ENCODE assay signal across 9 mouse cellular contexts in genomic region chr7:101503351-101503750, GRCm38 (mm10).
DNase-seq lines count a peak whose midpoint lies in the region; ATAC-seq lines count a peak whose summit lies in the region.
"Had no signal": no experiment of that assay in that cellular context is flagged by ENCODE, and none has a peak within 500 bp of the region (broad histone marks: within the 10 kb centered on the region; RNA-seq: fewer than 3 reads in every experiment).

No protein-coding gene starts in this region.

- H3K36me3 ChIP-seq in intestine, embryonic 14.5 days (ENCODE audit: control insufficient read depth, insufficient read depth, low read length) = no peaks in the 10 kb centered on the region
- no peaks in the 10 kb centered on the region for H3K36me3 ChIP-seq in intestine, embryonic 16.5 days (ENCODE audit: control insufficient read depth, insufficient read depth, low read length)
- H3K36me3 ChIP-seq in neural tube, embryonic 11.5 days (ENCODE audit: control insufficient read depth, insufficient read depth, low read length) = no peaks in the 10 kb centered on the region
- H3K36me3 ChIP-seq: lung, embryonic 15.5 days had no signal

- intact Hi-C loops in heart, postnatal 10 days (cut with DNase I) = loop anchor here (1.0 to 2.0 kb wide), 2 partner anchors 37 to 53 kb away; no protein-coding TSS in a partner anchor

- no peak overlapping the region for H3K9ac ChIP-seq in intestine, embryonic 14.5 days (ENCODE audit: low read length)
- H3K9ac ChIP-seq in intestine, embryonic 16.5 days (ENCODE audit: low read depth, low read length) = no peak overlapping the region
- H3K9ac ChIP-seq in neural tube, embryonic 11.5 days (ENCODE audit: low read length) = no peak overlapping the region
- H3K9ac ChIP-seq: lung, embryonic 15.5 days had no signal

- 23% methylated on average over 8 of the region's 8 CpGs for WGBS in intestine, embryonic 14.5 days
- 24% methylated on average over 8 of the region's 8 CpGs for WGBS in intestine, embryonic 16.5 days
- 28% methylated on average over 8 of the region's 8 CpGs for WGBS in neural tube, embryonic 11.5 days

- H3K9me3 ChIP-seq in intestine, embryonic 14.5 days (ENCODE audit: control insufficient read depth, low read length) = no peaks in the 10 kb centered on the region
- H3K9me3 ChIP-seq in intestine, embryonic 16.5 days (ENCODE audit: control insufficient read depth, low read length) = no peaks in the 10 kb centered on the region
- no peaks in the 10 kb centered on the region for H3K9me3 ChIP-seq in neural tube, embryonic 11.5 days (ENCODE audit: control insufficient read depth, low read length)
- H3K9me3 ChIP-seq: lung, embryonic 15.5 days had no signal

- ATAC-seq in intestine, embryonic 14.5 days (replicated peaks; ENCODE audit: low FRiP score, low TSS enrichment, low read depth) = 0 out of 2 replicates have a peak, but pooled peaks have one; percentile 48
- ATAC-seq in intestine, embryonic 16.5 days = no peak
- no peak for ATAC-seq in neural tube, embryonic 11.5 days (ENCODE audit: insufficient read depth, low FRiP score, low TSS enrichment)

- no peaks in the 10 kb centered on the region for H3K4me1 ChIP-seq in intestine, embryonic 14.5 days (replicated peaks; ENCODE audit: control insufficient read depth, insufficient read depth, low read length)
- H3K4me1 ChIP-seq in intestine, embryonic 16.5 days (ENCODE audit: control insufficient read depth, insufficient read depth, low read length) = peaks cover 11% of the 10 kb centered on the region; the same call in 1 of the 2 replicates
- no peaks in the 10 kb centered on the region for H3K4me1 ChIP-seq in neural tube, embryonic 11.5 days (ENCODE audit: control insufficient read depth, insufficient read depth, low read length)

- H3K4me3 ChIP-seq in intestine, embryonic 14.5 days (ENCODE audit: low read depth, low read length) = no peak overlapping the region
- H3K4me3 ChIP-seq in intestine, embryonic 16.5 days (ENCODE audit: low read length) = no peak overlapping the region
- H3K4me3 ChIP-seq in neural tube, embryonic 11.5 days (ENCODE audit: low read depth, low read length) = no peak overlapping the region
- H3K4me3 ChIP-seq: lung, embryonic 15.5 days had no signal

- H3K27me3 ChIP-seq in intestine, embryonic 14.5 days (replicated peaks; ENCODE audit: control insufficient read depth, insufficient read depth, low read length) = peaks cover 16% of the 10 kb centered on the region
- peaks cover 7% of the 10 kb centered on the region for H3K27me3 ChIP-seq in intestine, embryonic 16.5 days (replicated peaks; ENCODE audit: control insufficient read depth, insufficient read depth, low read length)
- H3K27me3 ChIP-seq in neural tube, embryonic 11.5 days (ENCODE audit: control insufficient read depth, insufficient read depth, low read length) = no peaks in the 10 kb centered on the region

- H3K27ac ChIP-seq in intestine, embryonic 14.5 days (ENCODE audit: low read depth) = no peak overlapping the region
- no peak overlapping the region for H3K27ac ChIP-seq in intestine, embryonic 16.5 days (ENCODE audit: low read length)
- no peak overlapping the region for H3K27ac ChIP-seq in neural tube, embryonic 11.5 days (ENCODE audit: low read depth, low read length)
- H3K27ac ChIP-seq: lung, embryonic 15.5 days had no signal

- DNase-seq in intestine, embryonic 14.5 days (ENCODE audit: low spot score) = peak; percentile 77
- DNase-seq in MN1 (ENCODE audit: low spot score) = peak; percentile 78
- peak; percentile 49 for DNase-seq in cerebellum, postnatal 4 days (ENCODE audit: low spot score in 2 of 2)
- DNase-seq in heart, postnatal 10 days = peak; percentile 84 to 85
- peak; percentile 49 to 51 for DNase-seq in layer of hippocampus, postnatal 14 days (ENCODE audit: low spot score in 2 of 2)
- peak; percentile 58 for DNase-seq in neural tube, embryonic 11.5 days (ENCODE audit: low spot score)
- peak; percentile 74 for DNase-seq in thymus, postnatal 25 days

- no peak overlapping the region for H3K4me2 ChIP-seq in intestine, embryonic 14.5 days (ENCODE audit: low read length)
- no peak overlapping the region for H3K4me2 ChIP-seq in intestine, embryonic 16.5 days (ENCODE audit: low read depth, low read length)
- no peak overlapping the region for H3K4me2 ChIP-seq in neural tube, embryonic 11.5 days (ENCODE audit: low read depth)
- H3K4me2 ChIP-seq: lung, embryonic 15.5 days had no signal
